Mouse (Mus musculus) limb, embryonic 15.5 days (tissue): ENCODE data around the gene Sft2d2. TPM values are rescaled to one million over a fixed set of nuclear protein-coding genes. Genes with fewer than 3 reads are reported as not detected.

Experiments used
- ATAC-seq: fragments of 200-750 bp; cut with Nextera tagmentation; 2 replicates; pipeline ENCODE4 v1.8.0; 2017; ENCODE audit warnings: low read depth, moderate TSS enrichment; ENCODE audit not compliant: insufficient number of reproducible peaks, low FRiP score, low TSS enrichment
- H3K27ac ChIP-seq: fragments of 300-500 bp; sonication (generic); 2 replicates; pipeline ENCODE4 v1.5.1; 2015; ENCODE audit warnings: moderate library complexity, mild to moderate bottlenecking, inconsistent platforms
- H3K27me3 ChIP-seq: fragments of 300-500 bp; sonication (generic); 2 replicates; pipeline ENCODE4 v1.6.1; 2015; ENCODE audit warnings: inconsistent platforms
- H3K36me3 ChIP-seq: fragments of 300-500 bp; sonication (generic); 2 replicates; pipeline ENCODE4 v1.6.1; 2015; ENCODE audit warnings: inconsistent platforms
- H3K4me1 ChIP-seq: fragments of 300-500 bp; sonication (generic); 2 replicates; pipeline ENCODE4 v1.6.1; 2015; ENCODE audit warnings: inconsistent platforms
- H3K4me2 ChIP-seq: fragments of 300-500 bp; sonication (generic); 2 replicates; pipeline ENCODE4 v1.6.1; 2015; ENCODE audit warnings: mild to moderate bottlenecking, inconsistent platforms
- H3K4me3 ChIP-seq: fragments of 300-500 bp; sonication (generic); 2 replicates; pipeline ENCODE4 v1.5.1; 2015; ENCODE audit warnings: mild to moderate bottlenecking, inconsistent platforms
- H3K9ac ChIP-seq: fragments of 300-500 bp; sonication (generic); 2 replicates; pipeline ENCODE4 v1.6.1; 2015; ENCODE audit warnings: inconsistent platforms
- H3K9me3 ChIP-seq: fragments of 300-500 bp; sonication (generic); 2 replicates; pipeline ENCODE4 v1.6.1; 2016; ENCODE audit warnings: inconsistent platforms
- WGBS: fragments of 180-500 bp; shearing (Covaris S2); methylation state at CpG from one replicate; pipeline ENCODE4 v1.1.7; 2015; 5-methylcytosine and 5-hydroxymethylcytosine counted together
- polyA plus RNA-seq: library from polyadenylated mRNA; unstranded; fragments of >200 nt; fragmentation: Nextera tagmentation; extraction: Ambion mirVana; gene quantifications from 2 replicates; pipeline ENCODE4 v1.2.1, GENCODE M21; 2015

The Sft2d2 gene
- polyA plus RNA-seq, result 22.2 and 24.0 TPM in 2 replicates

DNA sequence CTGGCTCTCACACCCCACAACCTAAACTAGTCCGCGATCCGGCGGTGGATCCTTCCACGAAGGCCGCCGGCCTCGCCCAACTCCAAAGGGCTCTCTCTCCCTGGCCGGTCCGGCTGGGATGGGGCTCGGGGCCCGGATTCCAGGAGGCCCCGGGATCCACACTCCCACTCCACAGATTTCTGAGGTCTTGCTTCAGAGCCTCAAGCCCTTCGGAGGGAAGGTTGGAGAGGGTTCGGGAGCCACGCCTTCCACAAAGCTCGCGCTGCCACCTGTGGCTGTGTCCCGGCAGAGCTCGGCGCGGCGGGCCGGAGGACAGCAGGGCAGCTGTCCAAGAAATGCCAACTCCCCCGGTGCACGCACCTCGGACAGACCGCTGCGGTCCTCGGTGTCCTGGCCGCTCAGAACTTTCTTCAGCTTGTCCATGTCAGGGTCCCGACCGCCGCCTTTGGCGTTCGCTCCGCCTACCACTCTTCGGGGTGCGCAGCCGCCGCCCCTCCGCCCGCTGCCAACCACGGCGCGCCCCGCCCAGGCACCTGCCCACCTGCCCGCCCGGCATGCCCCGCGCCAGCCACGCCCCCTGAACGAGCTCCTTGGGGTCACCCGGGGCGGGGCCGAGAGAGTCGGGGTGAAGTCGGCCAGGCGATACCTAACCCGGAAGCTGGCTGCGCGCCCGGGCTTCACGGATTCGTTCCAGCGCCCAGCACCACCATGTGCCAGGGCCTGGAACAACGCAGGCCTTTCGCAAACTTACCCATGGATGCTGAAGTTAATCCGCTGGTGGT, at the start of gene Sft2d2:
Gene Sft2d2, minus strand, starts transcription at position 559 of the 782 bp plus-strand sequence.
- Histone ChIP-seq H3K9ac (peak within 1 kb of the TSS; percentile 56), H3K36me3 (no peaks in the 10 kb centered on the region), H3K9me3 (no peaks in the 10 kb centered on the region), H3K4me2 (peak within 1 kb of the TSS; percentile 90), H3K4me3 (peak within 1 kb of the TSS; percentile 79), H3K27me3 (no peaks in the 10 kb centered on the region), H3K27ac (peak within 1 kb of the TSS; percentile 86), H3K4me1 (0 out of 2 replicates have a peak, but pooled peaks cover 3% of the 10 kb centered on the region)
- peak; percentile 82 for ATAC-seq
- under 1% methylated on average over 66 of the region's 69 CpGs for WGBS

DNA sequence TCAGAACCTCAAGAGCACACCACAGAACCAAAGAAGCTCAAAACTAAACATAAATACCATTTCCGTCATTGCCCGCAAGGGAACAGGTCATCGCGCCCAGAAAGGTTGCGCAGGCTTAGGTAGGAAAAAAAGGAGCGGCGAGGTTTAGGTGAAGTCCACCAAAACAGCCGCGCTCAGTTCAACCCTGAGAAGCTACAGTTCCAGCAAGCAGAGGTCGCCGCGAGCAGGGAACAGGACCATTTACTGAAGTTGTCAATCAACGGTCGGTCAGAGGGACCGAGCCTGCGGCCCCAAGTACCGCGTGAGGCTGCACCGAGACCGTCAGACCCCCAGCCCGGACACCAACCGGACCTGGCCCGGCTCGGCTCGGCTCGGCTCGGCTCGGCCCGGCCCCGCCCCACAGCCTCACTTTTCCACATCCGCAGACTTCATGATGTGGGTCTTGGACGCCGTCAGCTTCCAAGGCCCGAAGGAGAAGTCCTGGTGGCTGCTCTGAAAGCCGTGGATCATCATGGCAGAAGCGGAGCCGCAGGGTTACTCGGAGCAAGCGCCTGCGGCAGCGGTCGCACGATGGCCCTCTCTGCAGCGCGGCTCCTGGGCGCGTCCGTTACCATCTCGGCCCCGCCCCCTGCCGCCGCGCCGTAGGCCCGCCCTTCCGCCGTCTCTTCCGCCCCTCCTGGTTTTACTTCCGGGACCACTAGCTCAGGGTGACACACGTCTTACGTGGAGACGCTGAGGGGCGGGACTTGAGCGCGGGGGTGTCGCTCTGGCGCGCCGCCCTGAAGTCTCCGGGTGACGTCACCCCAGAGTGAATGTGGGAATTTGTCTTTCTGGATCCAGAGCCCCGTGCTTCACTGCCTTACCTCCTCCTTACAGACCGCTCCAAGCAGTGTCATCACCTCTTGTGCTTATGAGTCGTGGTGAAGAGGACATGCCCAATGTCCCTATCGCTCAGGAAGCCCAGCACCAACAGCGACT, 42.4 kb upstream of the Sft2d2 start, which contains the start of gene Tiprl:
Gene Tiprl, minus strand, starts transcription at position 676 of the 978 bp plus-strand sequence.
- Histone ChIP-seq H3K4me1 (peaks cover 14% of the 10 kb centered on the region), H3K9me3 (no peaks in the 10 kb centered on the region), H3K4me3 (peak within 1 kb of the TSS; percentile 77), H3K27ac (peak within 1 kb of the TSS; percentile 95), H3K9ac (peak within 1 kb of the TSS; percentile 54), H3K27me3 (no peaks in the 10 kb centered on the region), H3K36me3 (no peaks in the 10 kb centered on the region), H3K4me2 (peak within 1 kb of the TSS; percentile 77)
- ATAC-seq, result peak; percentile 99
- WGBS, result under 1% methylated on average over 74 of the region's 76 CpGs

DNA sequence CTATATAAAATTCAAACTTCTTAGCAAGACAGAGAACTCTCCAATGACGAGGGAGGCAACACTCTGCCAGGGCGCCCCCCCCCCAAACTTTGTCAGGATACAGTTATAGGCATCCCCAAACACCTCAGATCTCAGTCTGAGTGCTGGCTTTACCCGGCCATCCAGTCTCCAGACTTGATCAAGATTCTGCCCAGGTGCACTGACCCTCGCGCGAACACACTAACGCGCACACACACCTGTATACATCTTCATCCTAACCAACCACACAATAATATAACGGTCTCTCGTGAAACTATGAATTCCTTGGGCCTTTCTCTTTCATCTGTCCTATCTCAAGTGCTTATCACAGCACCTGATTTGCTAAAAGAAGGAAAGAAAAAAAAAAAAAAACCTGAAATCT, 41.6 kb upstream of the Sft2d2 start:
- H3K27me3 ChIP-seq, result no peaks in the 10 kb centered on the region
- peak overlapping the region; percentile 77 for H3K4me3 ChIP-seq
- no peaks in the 10 kb centered on the region for H3K9me3 ChIP-seq
- H3K36me3 ChIP-seq, result no peaks in the 10 kb centered on the region
- WGBS, result 8% methylated on average over 10 of the region's 10 CpGs
- no peak for ATAC-seq
- peak overlapping the region; percentile 95 for H3K27ac ChIP-seq
- peak overlapping the region; percentile 54 for H3K9ac ChIP-seq
- peak overlapping the region; percentile 77 for H3K4me2 ChIP-seq
- H3K4me1 ChIP-seq, result peaks cover 14% of the 10 kb centered on the region

DNA sequence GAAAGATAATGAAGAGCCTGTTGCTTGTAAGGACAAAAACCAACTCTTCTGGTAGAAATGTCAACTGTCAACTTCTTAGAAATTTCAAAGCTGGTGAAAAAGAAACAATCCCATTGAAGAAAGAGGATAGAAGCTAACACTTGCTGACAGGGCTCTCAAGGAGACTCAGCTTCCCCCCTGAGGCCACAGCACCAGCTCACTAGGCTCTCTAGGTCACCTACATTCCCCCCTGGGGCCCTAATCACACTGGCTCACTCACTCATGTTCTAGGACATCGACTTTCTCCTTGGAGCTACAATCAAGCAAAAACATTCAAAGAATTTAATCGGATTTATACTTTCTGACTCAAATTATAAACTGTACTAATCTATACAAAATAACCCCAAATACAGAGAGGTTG, 39.6 kb upstream of the Sft2d2 start:
- H3K9me3 ChIP-seq, result no peaks in the 10 kb centered on the region
- H3K4me3 ChIP-seq, result no peak overlapping the region
- no peak overlapping the region for H3K4me2 ChIP-seq
- no peak for ATAC-seq
- WGBS, result 83% methylated on average over 2 of the region's 2 CpGs
- no peak overlapping the region for H3K9ac ChIP-seq
- no peak overlapping the region for H3K27ac ChIP-seq
- no peaks in the 10 kb centered on the region for H3K36me3 ChIP-seq
- peaks cover 14% of the 10 kb centered on the region for H3K4me1 ChIP-seq
- H3K27me3 ChIP-seq, result no peaks in the 10 kb centered on the region

DNA sequence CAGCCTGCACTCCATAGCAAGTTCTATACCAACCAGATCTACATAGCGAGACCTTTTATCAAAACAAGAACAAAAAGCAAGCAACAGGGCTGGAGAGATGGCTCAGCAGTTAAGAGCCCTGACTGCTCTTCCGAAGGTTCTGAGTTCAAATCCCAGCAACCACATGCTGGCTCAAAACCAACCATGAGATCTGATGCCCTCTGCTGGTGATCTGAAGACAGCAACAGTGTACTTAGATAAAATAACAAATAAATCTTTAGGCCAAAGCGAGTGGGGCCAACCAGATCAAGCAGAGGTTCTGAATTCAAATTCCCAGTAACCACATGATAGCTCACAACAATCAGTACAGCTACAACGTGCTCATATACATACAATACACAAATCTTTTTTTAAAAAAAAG, 36.5 kb upstream of the Sft2d2 start:
- Histone ChIP-seq H3K4me3 (no peak overlapping the region), H3K4me2 (no peak overlapping the region), H3K36me3 (peaks cover 9% of the 10 kb centered on the region; the same call in 1 of the 2 replicates), H3K27ac (no peak overlapping the region), H3K9me3 (no peaks in the 10 kb centered on the region), H3K9ac (no peak overlapping the region), H3K4me1 (peaks cover 6% of the 10 kb centered on the region), H3K27me3 (no peaks in the 10 kb centered on the region)
- whole genome bisulfite sequencing, result 95% methylated on average over 4 of the region's 4 CpGs
- ATAC-seq, result no peak

DNA sequence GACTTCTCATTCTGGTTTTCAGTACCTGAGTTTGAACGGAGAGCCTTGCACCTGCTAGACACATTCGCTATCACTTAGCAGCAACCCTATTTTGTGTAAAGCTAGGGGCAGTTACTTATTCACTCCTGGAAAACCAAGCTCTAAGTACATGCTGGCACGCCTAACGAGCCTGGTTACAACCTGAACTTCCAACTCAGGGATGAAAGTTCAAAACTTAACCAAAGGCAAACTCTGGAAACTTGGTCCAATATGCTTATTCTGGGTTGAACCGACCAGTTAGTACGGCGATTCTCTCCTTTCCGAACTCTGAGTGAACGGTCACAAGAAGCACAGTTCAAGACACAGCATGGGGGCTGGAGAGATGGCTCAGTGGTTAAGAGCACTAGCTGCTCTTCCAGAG, 35.3 kb upstream of the Sft2d2 start:
- Histone ChIP-seq H3K27ac (no peak overlapping the region), H3K36me3 (peaks cover 19% of the 10 kb centered on the region), H3K9me3 (no peaks in the 10 kb centered on the region), H3K4me3 (no peak overlapping the region), H3K27me3 (no peaks in the 10 kb centered on the region), H3K9ac (no peak overlapping the region), H3K4me2 (no peak overlapping the region), H3K4me1 (no peaks in the 10 kb centered on the region)
- 91% methylated on average over 9 of the region's 9 CpGs for WGBS
- ATAC-seq, result no peak

DNA sequence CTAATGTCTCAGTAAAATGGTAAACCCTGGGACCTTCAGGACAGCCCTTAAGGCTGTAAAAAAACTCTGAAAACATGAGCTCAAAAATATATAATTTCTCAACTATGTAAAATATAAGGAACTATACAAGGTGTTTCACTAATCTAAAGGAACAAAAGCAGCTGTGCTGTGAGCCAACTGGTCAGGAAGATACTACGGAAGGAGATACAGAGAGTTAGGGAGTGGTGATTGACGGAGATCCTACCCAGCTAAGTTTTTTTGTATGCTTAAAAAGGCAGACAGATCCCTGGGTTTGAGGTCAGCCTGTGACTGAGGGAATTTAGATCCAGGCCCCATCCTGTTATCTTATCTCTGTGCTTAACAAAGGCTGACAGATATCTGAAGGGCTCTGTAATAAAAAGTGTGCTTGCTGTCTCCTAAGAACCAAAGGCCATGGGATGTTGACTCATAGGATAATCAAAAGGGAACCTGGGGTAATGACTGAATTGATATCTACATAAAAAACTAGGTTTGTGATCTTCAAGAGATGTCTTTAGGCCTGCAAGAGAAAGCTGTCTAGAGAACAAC, 22.9 kb upstream of the Sft2d2 start:
- WGBS, result 89% methylated on average over 2 of the region's 2 CpGs
- Histone ChIP-seq H3K9ac (no peak overlapping the region), H3K4me1 (no peaks in the 10 kb centered on the region), H3K9me3 (no peaks in the 10 kb centered on the region), H3K4me3 (no peak overlapping the region), H3K36me3 (peaks cover 72% of the 10 kb centered on the region), H3K4me2 (no peak overlapping the region), H3K27ac (no peak overlapping the region), H3K27me3 (no peaks in the 10 kb centered on the region)
- no peak for ATAC-seq

DNA sequence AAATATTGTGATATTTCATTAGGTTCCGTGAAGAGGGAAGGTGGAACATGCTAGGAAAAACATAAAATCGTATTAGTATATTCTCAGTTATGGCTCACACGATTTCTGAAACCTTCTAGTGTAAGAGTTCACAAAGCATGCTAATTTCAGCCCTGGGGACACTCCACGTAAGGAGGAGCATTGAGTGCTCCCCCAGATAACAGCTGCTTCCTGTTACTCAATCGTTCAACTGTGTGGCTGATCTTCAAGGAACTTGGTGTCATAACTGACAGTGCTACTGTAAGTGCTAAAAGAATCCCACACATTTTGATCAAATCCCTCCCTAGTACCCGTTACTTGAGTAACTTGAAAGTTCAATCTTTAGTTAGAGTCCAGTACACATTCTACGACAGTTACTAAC, 21.6 kb upstream of the Sft2d2 start:
- Histone ChIP-seq H3K9me3 (no peaks in the 10 kb centered on the region), H3K4me3 (no peak overlapping the region), H3K27ac (no peak overlapping the region), H3K27me3 (no peaks in the 10 kb centered on the region), H3K4me1 (no peaks in the 10 kb centered on the region), H3K9ac (no peak overlapping the region), H3K4me2 (no peak overlapping the region), H3K36me3 (peaks cover 61% of the 10 kb centered on the region)
- 84% methylated on average over 7 of the region's 7 CpGs for WGBS
- ATAC-seq, result no peak

DNA sequence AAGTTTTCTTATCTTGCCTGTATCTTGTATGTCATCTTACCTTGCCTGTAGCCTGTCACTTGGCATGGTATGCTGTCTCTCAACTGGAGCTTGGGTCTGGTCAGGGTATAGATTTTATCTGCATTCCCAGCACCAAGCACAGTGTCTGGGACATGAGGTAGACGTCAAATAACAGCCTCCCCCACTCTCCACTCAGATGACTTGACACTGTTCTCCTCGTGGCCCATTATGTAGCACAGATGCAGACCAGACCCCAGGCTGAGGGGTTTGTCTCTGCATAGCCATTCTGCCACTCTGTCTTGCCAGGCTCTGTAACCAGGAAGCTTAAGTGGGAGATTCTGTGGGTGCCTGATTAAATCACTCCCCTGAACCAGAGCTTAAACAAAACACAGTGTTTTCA, 11.4 kb upstream of the Sft2d2 start:
- Histone ChIP-seq H3K4me1 (no peaks in the 10 kb centered on the region), H3K4me2 (no peak overlapping the region), H3K27ac (no peak overlapping the region), H3K27me3 (no peaks in the 10 kb centered on the region), H3K36me3 (no peaks in the 10 kb centered on the region), H3K9ac (no peak overlapping the region), H3K9me3 (no peaks in the 10 kb centered on the region), H3K4me3 (no peak overlapping the region)
- 11% methylated on average over 2 of the region's 2 CpGs for WGBS
- no peak for ATAC-seq

DNA sequence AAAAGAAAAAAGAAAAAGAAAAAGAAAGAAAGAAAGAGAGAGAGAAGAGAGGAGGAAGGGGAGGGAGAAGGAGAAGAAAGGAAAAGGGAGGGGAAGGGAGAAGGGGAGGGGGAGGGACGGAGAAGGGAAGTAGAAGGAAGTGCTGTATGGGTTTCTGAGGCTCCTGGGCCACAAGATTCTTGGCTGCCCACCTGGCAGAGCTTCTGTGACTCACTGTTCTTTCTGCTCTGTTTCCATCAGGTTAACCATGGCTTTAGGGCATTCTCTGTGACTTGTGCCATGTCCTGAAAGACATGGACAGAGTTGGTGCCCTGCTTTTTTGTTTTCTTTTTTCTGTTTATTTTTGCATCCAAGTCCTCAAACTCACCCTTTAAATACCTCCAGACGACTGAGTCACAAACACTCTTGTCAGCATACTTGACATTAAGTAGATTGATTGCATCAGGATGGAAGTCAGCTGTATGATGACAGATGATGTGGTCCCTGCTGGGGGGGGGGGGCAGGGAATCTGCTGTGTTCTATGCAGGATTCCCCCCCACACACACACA, 9.3 kb upstream of the Sft2d2 start:
- Histone ChIP-seq H3K4me1 (no peaks in the 10 kb centered on the region), H3K27me3 (no peaks in the 10 kb centered on the region), H3K9ac (no peak overlapping the region), H3K4me3 (no peak overlapping the region), H3K36me3 (no peaks in the 10 kb centered on the region), H3K9me3 (no peaks in the 10 kb centered on the region), H3K27ac (no peak overlapping the region), H3K4me2 (no peak overlapping the region)
- no peak for ATAC-seq
- 35% methylated on average over 2 of the region's 2 CpGs for WGBS

DNA sequence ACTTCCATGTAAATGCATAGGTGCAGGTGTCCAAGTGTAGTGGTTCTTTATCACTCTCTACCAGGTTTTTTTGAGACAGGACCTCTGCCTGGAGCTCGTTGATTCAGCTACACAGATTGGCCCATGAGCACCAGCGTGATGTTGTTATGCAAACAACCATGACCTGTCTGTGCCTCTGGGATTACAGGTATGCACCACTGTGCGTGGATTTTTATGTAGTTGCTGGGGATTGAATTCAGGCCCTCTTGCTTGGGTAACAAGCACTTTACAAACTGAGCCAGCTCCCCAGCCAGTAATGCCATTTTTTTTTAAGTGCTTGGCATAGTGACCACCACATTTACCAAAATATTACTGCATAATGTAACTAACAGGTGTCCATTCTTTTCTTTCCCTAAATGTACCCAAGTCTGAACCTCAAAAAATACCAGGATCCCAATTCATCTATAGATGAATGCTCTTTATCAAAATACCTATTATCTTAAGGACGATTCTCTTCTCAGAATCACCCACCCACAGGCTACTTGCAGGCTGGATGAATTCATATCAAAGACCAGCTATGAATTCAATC, 7.3 kb upstream of the Sft2d2 start:
- Histone ChIP-seq H3K4me3 (no peak overlapping the region), H3K4me1 (no peaks in the 10 kb centered on the region), H3K9ac (no peak overlapping the region), H3K27ac (no peak overlapping the region), H3K4me2 (no peak overlapping the region), H3K9me3 (no peaks in the 10 kb centered on the region), H3K36me3 (no peaks in the 10 kb centered on the region), H3K27me3 (no peaks in the 10 kb centered on the region)
- WGBS, result 74% methylated on average over 4 of the region's 4 CpGs
- no peak for ATAC-seq
